Mouse (Mus musculus) liver, embryonic 14.5 days (tissue): ENCODE measurements around the gene Trp63.

Experiments used
- CTCF ChIP-seq: IDR thresholded peaks from 2 replicates; pipeline ENCODE4 v1.5.1; 2016; ENCODE audit warnings: antibody characterized with exemption, low read depth, control low read depth
- EP300 ChIP-seq: IDR thresholded peaks from 2 replicates; pipeline ENCODE4 v1.6.1; 2016; ENCODE audit warnings: antibody characterized with exemption, low read depth

DNA sequence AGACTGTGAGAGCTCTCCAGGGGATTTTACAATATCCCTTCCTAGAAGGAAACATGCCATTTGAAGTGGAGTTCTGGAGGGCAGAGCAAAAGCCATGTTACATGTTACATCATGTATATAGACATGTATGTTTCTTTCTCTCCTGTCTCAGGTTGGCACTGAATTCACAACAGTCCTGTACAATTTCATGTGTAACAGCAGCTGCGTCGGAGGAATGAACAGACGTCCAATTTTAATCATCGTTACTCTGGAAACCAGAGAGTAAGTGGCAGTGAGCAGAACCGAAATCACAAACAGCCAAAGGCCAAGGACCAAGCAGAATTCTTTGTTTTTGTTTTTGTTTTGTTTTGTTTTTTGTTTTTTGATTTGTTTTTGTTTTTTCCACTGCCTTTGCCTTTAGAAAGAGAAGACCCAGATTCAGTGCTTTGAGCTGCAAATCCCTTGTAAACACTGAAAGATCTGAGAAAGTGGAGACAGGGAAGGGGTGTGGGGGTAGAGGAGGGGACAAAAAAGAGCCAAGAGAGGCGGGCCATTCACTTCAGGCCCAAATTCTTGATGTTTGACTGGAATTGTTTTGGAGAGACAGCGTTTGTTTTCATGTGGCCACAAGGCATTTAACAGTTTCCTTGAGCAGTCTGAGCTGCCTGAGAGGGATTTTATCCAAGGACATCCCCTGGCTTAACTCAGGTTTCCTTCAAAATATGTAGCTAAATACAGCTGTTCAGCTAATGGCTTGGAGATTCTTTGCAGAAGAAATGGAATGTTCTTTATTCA is 181.7 kb downstream of the Trp63 start:
- TF ChIP-seq CTCF = no peak
- no peak for TF ChIP-seq EP300
